Mouse (Mus musculus) B cell, adult 2 months (primary cell): ENCODE measurements around the gene Gfy.

Experiments
- DNase-seq, 2 experiments: peaks; one replicate each; pipeline ENCODE4 v3.0.0; 2022

Gfy gene

DNA sequence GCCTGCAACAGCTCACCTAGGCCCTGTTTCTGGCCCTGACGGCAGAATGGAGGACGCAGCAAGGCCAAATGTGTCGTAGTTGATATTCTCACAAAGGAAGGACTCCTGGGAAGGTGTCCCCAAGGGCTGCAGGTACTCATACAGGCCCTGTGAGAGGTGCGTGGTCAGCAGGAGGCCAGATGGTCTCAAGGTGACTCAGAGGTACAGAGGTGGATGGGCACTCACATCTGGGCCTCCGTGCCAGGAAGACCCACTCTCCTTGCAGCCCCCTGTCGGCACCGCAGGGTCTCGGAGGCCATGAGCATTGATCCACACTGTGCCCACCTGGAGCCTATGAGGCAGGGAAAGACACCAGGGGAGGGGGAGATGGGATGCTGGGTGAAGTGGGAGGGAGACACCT, 33.9 kb downstream of the Gfy start:
- DNase-seq: no peak

DNA sequence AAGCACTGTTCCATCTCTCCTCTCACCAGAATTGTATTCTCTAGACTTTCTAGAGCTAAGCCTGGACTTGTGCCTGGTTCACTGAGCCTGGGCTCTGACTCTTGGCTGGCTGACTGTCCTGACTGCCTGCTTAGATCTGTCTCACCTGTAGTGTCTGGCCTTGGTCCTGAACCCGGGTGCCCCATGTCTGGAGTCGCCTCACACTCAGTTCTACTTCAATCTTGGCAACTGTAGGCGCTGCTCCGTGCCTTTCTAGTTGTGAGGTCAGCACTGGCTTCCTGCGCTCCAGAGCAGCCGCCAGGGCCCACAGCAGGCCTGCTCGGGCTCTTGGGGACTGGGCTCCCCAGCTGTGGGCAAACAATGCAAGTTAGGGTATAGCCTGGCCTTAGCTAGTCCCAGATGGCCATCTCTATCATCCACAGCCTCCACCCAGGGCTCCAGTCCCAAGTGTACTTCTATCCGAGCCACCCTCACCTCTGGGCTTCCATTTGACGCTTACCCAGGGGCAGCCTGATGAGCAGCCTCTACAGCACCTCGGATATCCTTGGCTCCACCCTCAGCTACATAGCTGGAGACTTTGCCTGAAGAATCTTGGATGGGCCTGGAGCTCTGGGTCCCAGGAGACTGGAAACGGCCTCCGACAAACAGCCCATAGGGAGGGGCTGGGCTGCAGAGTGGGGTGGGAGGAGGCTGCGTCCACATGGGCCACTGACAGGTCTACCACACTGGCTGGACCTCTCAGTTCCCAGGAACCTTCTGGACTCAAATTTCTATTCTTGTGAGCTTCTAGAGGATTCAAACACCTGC, 34.8 kb downstream of the Gfy start:
- no peak for DNase-seq

DNA sequence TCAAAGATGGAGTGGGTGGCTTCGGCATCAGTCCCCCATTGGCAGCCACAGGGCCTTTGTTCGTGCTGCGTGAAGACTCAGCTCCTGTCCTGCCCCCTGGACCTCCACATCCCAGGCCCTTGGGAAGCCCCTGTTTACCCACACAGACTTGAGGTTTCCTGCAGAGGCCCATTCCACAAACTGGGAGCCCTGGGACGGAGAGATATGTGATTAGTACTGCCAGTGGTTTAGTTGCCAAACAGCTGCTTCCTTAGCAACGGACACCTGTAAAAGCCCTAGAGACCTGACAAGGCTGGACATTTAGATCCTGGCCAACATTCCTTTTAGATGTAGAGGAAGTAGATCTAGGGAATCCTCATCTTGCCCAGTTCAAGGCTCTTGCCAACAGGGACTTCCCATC, 37.5 kb downstream of the Gfy start:
- no peak for DNase-seq

GRCm38 (mm10) chr7:45141319-45141718, 38.0 kb downstream of the Gfy start:
- DNase-seq: no peak

GRCm38 (mm10) chr7:45139904-45140723, 39.3 kb downstream of the Gfy start:
- DNase-seq: no peak

- DNase-seq: no peak
Measured at GRCm38 (mm10) chr7:45138403-45138802, 41.0 kb downstream of the Gfy start.

GRCm38 (mm10) chr7:45137171-45138006, 42.0 kb downstream of the Gfy start:
- DNase-seq: no peak

- DNase-seq: peak; percentile 92 to 93
Measured at GRCm38 (mm10) chr7:45135993-45136567, 43.3 kb downstream of the Gfy start, which contains the start of the genes Gm45713 and Flt3l. Gm45713 (minus strand) TSS chr7:45136231. Flt3l (minus strand) TSS chr7:45136432.

- DNase-seq: no peak
Measured at GRCm38 (mm10) chr7:45135370-45135769, 44.0 kb downstream of the Gfy start.

DNA sequence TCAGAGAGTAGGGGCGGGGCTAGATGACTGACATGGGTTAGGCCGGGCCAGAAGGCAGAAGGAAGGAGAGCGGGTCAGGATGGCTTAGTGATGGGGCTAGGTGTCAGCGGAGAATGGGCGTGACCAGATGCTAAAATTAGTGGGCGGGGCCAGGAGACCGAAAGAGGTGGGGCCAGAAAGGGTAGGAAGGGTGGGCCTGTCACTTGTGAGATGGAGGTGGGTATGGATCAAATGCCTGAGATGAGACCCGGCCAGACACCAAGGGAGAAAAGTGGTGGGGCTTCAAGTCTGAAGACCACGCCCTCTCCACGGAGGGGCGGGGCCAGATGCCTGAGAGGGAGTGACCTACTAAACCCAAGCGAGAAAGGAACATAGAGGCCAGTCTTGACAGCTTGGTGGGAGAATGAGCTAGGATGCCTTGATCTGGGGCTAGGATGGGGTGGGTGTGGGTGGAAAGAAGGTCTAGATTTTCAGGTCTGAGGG, 44.8 kb downstream of the Gfy start:
- peak; percentile 63 to 64 for DNase-seq

DNA sequence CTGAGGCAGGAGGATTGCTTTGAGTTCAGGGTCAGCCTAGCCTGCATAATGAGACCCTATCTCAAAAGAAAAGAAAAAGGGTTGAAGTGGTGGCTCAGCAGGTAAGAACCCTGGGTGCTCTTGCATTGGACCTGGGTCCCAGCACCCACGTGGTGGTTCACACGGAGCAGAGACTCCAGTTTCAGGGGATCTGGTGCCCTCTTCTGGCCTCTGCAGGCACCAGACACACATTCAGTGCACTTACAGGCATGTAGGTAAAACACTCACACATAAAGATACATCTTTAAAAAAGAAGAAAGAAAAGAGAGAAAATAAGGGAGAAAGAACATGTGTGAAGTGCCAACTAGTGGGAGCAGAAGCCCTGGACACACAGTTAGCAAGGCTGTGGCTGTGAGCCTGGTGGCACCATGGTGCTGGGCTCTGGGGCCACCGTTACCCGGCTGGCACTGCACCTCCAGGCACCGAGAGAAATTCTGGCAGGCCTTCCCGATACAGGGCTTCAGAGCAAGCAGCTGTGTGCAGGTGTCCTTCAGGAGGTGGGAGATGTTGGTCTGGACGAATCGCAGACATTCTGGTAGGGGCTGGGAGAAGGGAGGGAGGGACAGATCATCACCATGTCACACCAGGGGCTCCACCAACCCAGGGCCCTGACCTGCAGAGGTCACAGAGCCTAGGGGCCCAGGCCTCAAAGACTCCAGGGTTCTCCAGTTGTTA, 45.8 kb downstream of the Gfy start:
- DNase-seq: no peak

GRCm38 (mm10) chr7:45131850-45132249, 47.5 kb downstream of the Gfy start:
- no peak for DNase-seq

DNA sequence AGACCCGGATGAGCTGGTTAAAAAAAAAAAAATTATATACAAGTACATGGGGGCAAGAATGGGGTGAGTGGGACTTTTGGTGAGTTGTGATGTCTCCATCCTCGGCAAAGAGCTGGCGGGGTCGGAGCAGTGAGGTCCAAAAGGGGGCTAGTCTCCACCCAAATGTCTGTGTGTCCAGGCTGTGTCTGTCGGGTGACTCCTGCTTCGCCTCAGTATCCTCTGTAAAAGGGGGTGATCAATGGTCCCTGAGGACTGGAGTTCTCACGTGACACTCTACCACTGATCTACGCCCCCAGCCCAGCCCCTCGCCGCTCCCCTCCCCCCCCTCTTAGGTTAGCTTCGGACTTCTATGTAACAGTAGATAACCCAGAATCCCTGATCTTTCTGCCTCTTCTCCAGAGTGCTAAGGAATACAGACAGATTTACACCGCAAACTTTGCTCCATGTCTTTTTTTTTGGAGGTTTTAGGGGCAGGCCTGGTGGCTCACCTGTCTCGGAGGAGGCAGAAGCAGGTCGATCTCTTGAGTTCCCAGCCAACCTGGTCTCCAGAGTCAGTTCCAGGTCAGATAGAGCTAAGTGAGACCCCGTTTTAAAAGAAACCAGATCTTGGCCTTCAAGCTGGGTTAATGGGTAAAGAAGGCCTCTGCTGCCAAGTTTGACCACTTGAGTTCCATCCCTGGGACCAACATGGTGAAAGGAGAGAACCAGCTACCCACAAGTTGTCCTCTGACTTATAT, 49.4 kb downstream of the Gfy start:
- no peak for DNase-seq

- DNase-seq: no peak
Measured at GRCm38 (mm10) chr7:45129318-45129717, 50.1 kb downstream of the Gfy start.

DNA sequence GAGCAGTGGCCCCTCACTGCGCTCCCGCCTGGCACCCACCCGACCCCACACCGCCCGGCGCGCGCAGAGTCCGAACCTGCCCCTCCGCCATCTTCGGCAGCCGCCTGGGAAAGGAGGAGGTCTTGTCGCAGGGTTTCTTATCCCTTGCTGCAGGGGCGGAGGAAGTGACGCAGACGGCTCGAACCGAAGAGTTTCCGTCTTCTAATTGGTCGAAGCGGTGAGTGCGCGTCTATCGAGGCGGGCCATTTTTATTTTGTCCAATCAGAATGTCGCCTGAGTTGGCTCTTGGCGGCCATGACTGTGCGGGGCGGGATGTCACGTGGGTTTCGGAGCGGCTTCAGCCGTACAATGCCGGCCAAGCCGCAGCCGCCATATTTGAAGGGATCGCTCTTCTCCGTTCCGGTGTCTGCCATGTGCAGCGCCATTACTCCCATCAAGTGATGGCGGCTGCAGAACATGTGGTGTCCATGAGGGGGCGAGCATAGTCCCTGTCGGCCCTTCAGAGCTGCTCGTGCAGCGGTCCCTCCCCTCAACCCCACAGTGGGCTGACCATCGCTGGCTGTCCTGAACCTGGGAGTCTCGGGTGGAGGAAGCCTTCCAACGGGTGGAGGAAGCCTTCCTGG, 50.6 kb downstream of the Gfy start, which contains the start of gene Rpl13a:
Gene Rpl13a, minus strand, starts transcription at position 138 of the 623 bp plus-strand sequence.
- peak; percentile 97 to 98 for DNase-seq

DNA sequence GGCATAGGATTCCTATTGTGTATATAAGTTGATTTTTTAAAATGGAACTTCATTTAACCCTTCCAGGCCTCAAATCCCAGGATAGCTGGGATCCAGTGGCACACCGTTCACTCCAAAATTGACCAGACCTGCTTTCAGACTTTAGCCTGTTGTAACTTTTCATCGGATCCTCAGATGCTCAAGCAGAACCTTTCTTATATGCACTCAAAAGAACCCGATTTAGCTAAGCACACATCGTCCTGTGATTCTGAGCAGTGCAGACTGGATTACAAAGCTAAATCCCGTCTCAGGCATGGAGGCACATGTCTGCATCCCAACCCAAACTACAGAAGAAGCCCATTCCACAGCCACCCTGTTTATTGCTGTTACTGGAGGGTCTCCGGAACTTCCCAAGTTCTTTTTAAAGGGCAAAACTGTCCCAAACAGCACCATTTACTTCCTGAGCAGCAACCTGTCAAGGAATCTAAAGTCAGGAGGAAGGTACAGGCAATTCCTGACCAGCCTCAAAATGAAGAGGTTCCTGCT, 51.6 kb downstream of the Gfy start:
- DNase-seq: no peak

DNA sequence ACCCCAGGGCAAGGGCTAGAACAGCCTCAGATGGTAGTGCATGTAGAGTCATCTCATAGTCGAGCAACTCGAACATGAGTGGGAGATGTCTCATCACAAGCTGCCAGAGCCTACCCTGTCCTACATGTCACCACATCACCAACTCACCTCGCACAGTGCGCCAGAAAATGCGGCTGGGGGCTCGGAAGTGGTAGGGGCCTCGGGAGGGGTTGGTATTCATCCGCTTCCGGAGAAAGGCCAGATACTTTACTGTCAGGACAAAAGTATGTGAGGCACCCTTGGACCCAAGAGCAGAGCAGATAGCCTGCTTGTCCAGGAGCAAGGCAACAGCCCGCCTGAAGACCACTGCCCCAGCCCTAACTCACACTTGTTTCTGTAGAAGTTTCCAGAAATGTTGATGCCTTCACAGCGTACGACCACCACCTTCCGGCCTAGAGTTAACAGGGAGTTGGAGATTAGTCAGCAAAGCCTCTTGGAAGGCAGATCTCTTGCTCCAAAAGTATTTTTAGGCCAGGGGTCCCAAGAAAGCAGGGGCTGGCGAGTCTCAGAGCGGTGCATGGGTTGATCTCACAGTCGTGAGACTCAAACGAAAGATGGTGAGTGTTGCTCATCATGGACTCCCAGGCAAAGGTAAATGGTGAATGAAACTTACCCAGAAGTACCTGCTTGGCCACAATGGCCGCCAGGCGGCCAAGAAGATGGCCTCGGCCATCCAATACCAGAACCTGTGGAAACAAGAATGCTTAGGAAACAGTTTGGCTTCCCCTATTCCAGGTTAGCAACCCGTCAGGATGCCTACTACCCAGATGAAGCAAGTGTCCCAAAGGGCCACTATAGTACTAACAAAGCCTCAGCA, 52.3 kb downstream of the Gfy start:
- peak; percentile 20 to 21 for DNase-seq
